Mouse (Mus musculus) thymus, adult 2 months (tissue): ENCODE measurements at regions not wholly inside any gene's neighbourhood (a gene's known extent, or its start where the extent isn't known, plus 50 kb on each side); places are given as distances from the start of the nearest gene placed in this dataset.
"Not testable (repeated sequence)": the region's sequence is repeated elsewhere in the genome, so short reads cannot be mapped to it uniquely, and the experiment has no call there.

Experiments used
- DNase-seq: peaks from one replicate; pipeline ENCODE4 v3.0.0; 2021
- H3K27ac ChIP-seq: fragments of 200-500 bp; 2 replicates; pipeline ENCODE4 v1.5.1; 2012; ENCODE audit warnings: low read length, control low read depth; ENCODE audit not compliant: control insufficient read depth, insufficient read depth
- H3K27me3 ChIP-seq: fragments of 200-500 bp; 2 replicates; pipeline ENCODE4 v1.6.1; 2012; ENCODE audit warnings: mild to moderate bottlenecking, low read length, moderate library complexity, mixed read lengths; ENCODE audit not compliant: control insufficient read depth, insufficient read depth
- H3K36me3 ChIP-seq: fragments of 200-500 bp; 2 replicates; pipeline ENCODE4 v1.6.1; 2012; ENCODE audit warnings: mild to moderate bottlenecking, low read length, moderate library complexity; ENCODE audit not compliant: control insufficient read depth, insufficient read depth
- H3K4me1 ChIP-seq: fragments of 200-500 bp; replicated peaks from 2 replicates; pipeline ENCODE4 v1.6.1; 2012; ENCODE audit warnings: low read length; ENCODE audit not compliant: control insufficient read depth, insufficient read depth
- H3K4me3 ChIP-seq: fragments of 200-500 bp; 2 replicates; pipeline ENCODE4 v1.5.1; 2012; ENCODE audit warnings: mild to moderate bottlenecking, low read length, control low read depth, moderate library complexity; ENCODE audit not compliant: control insufficient read depth, insufficient read depth
- CTCF ChIP-seq: fragments of 200-500 bp; IDR thresholded peaks from 2 replicates; pipeline ENCODE4 v1.5.1; 2012; ENCODE audit warnings: mild to moderate bottlenecking, control low read depth, low read length, moderate library complexity, borderline replicate concordance; ENCODE audit not compliant: control insufficient read depth, poor library complexity, insufficient read depth; ENCODE audit errors: extremely low read depth
- POLR2A ChIP-seq: fragments of 200-500 bp; IDR thresholded peaks from 2 replicates; pipeline ENCODE4 v1.6.1; 2012; ENCODE audit warnings: mild to moderate bottlenecking, low read length, control low read depth, moderate library complexity; ENCODE audit not compliant: control insufficient read depth, poor library complexity, insufficient read depth; ENCODE audit errors: extremely low read depth
- WGBS: fragments of 180-500 bp; shearing (Covaris S2); methylation state at CpG from one replicate; pipeline ENCODE4 v1.1.7; 2018; 5-methylcytosine and 5-hydroxymethylcytosine counted together

- WGBS, result 25% methylated on average over 19 of the region's 19 CpGs
- H3K4me3 ChIP-seq, H3K4me1 ChIP-seq, H3K27me3 ChIP-seq, H3K27ac ChIP-seq, H3K36me3 ChIP-seq: not testable (repeated sequence)
- peak; percentile 34 for DNase-seq
These were observed 114.7 kb downstream of the Ero1lb start for GRCm38 (mm10) chr13:12680283-12680953.

GRCm38 (mm10) chr13:12677372-12677771 is 111.7 kb downstream of the Ero1lb start:
- Histone ChIP-seq H3K4me3 (no peak overlapping the region), H3K4me1 (no peaks in the 10 kb centered on the region), H3K36me3 (no peaks in the 10 kb centered on the region), H3K27me3 (no peaks in the 10 kb centered on the region), H3K27ac (no peak overlapping the region)
- WGBS, result 92% methylated on average over 2 of the region's 2 CpGs
- TF ChIP-seq POLR2A, result no peak
- TF ChIP-seq CTCF, result no peak
- DNase-seq, result no peak

GRCm38 (mm10) chr13:12671011-12671410 is 105.3 kb downstream of the Ero1lb start:
- H3K27ac ChIP-seq, H3K36me3 ChIP-seq, H3K4me3 ChIP-seq, DNase-seq, H3K4me1 ChIP-seq, H3K27me3 ChIP-seq: not testable (repeated sequence)
- 98% methylated on average over 2 of the region's 2 CpGs for WGBS

GRCm38 (mm10) chr13:12668742-12669141 is 103.1 kb downstream of the Ero1lb start:
- not testable (repeated sequence) for H3K36me3 ChIP-seq, H3K27me3 ChIP-seq, DNase-seq, H3K27ac ChIP-seq, H3K4me1 ChIP-seq, H3K4me3 ChIP-seq
- WGBS, result no CpG with 5 or more reads among the region's 7 CpGs

GRCm38 (mm10) chr13:12667727-12668665 is 102.3 kb downstream of the Ero1lb start:
- H3K27ac ChIP-seq, result not testable (repeated sequence)
- 94% methylated on average over 9 of the region's 9 CpGs for WGBS

GRCm38 (mm10) chr13:12666050-12666449 is 100.4 kb downstream of the Ero1lb start:
- H3K4me3 ChIP-seq, DNase-seq, H3K27me3 ChIP-seq, H3K36me3 ChIP-seq, H3K4me1 ChIP-seq, H3K27ac ChIP-seq: not testable (repeated sequence)
- WGBS, result 88% methylated on average over 3 of the region's 3 CpGs

More at GRCm38 (mm10) chr13:12667727-12668665, 102.3 kb downstream of the Ero1lb start:
- H3K4me1 ChIP-seq, H3K4me3 ChIP-seq, H3K27me3 ChIP-seq, DNase-seq, H3K36me3 ChIP-seq: not testable (repeated sequence)
